Mouse (Mus musculus): Measurements from ENCODE around the gene Slc46a1. TPM values are rescaled to one million over a fixed set of nuclear protein-coding genes. Genes with fewer than 3 reads are reported as not detected.

The Slc46a1 gene
- 1 to 10 TPM; 8.7 to 9.6 TPM for total RNA-seq (2021)

DNA sequence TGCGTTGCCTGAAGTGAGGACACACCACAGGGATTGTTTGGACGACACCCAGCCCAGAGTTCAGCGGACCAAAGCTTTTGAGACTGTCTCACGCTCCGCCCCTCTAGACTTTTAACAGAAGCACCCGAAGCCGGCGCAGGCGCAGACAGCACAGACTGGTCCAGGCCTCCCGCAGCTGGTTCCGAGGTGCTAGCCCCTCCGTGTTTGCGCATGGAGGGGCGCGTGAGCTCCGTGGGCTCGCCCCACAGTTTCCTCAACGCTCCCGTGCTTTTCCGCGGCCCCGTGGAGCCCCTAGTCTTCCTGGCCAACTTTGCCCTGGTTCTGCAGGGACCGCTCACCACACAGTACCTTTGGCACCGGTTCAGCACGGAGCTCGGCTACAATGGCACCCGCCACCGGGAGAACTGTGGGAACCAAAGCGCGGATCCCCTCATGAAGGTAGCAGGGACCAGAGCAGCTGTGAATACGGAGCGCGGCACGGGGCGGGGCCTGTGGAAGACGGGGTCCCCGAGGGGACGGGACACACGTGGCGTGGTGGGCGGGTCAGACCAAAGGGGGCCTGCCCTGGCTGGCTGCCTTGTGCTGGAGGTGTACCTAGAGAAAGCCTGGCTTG, at the start of gene Slc46a1:
Gene Slc46a1 (plus strand): TSS at position 130 of the 613 bp plus-strand sequence.
- intact Hi-C loops (cut with DNase I) = no loop called here
- DNase-seq (ENCODE audit: extremely low spot score in 1 of 2, low spot score in 2 of 2) = peak; percentile 69 to 92

- no peak for DNase-seq (ENCODE audit: extremely low spot score in 1 of 2, low spot score in 2 of 2)
- intact Hi-C loops (cut with DNase I) = no loop called here
These were observed 48.6 kb upstream of the Slc46a1 start for GRCm38 (mm10) chr11:78416854-78417253.

DNA sequence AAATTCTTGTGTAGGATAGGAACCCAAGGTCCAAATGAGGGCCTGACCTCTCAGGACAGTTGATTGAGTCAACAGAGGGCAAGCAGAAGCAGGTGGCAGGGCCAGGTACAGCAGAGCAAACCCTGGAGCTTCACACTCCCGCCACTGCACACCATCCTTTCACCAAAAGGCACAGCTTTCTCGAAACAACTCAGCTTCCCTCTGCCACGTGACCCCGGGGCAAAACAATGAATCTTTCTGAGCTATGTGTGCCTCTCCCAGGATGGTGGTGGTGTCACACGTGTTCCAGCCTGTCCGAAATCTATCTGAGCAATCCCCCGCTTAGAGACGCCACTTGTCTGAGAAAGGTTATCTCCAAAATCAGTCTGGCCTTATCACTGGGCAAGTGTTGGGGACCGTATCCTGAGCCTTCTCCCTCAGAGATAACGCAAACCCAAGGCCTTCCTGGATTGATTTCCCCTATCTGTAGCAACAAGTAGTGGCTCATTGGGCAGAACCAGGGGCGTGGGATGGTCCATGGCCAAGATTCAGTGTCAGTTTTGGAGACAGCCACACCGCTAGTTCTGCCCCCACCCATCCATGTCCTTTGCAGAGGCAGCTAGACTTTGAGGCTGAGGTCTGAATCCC, 45.1 kb upstream of the Slc46a1 start:
- intact Hi-C loops (cut with DNase I) = no loop called here
- DNase-seq (ENCODE audit: extremely low spot score in 1 of 2, low spot score in 2 of 2) = no peak

- intact Hi-C loops (cut with DNase I) = no loop called here
These were observed 44.1 kb upstream of the Slc46a1 start for GRCm38 (mm10) chr11:78421201-78422009.

GRCm38 (mm10) chr11:78422055-78422819, 43.3 kb upstream of the Slc46a1 start, which contains the start of gene Slc13a2:
Gene Slc13a2 (minus strand): TSS chr11:78422217.
- DNase-seq (ENCODE audit: extremely low spot score in 1 of 2, low spot score in 2 of 2) = no peak
- intact Hi-C loops (cut with DNase I) = no loop called here

More at GRCm38 (mm10) chr11:78421201-78422009, 44.1 kb upstream of the Slc46a1 start:
- DNase-seq (ENCODE audit: extremely low spot score in 1 of 2, low spot score in 2 of 2) = no peak

GRCm38 (mm10) chr11:78424352-78424751, 41.1 kb upstream of the Slc46a1 start:
- DNase-seq (ENCODE audit: extremely low spot score in 1 of 2, low spot score in 2 of 2) = peak in 1 of 2 experiments; percentile 35
- intact Hi-C loops (cut with DNase I) = no loop called here

DNA sequence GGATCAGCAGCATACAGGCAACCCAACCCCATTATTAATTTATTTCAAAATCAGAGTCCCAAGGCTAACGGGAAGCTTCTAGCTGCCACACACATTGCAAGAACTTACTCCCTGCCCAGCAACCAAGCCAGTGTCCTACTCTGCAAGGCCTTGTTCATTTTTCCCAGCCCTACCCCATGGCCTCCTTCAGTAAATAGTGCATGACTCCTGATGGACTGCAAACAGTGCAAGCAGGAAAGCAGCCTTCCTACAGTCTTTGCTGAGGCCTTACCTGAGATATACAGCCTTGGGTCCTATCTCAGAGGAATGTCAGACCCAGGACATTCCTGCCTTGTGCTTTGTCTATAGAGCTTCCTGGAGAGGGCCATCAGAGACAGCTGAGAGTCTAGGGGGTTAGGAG, 39.9 kb upstream of the Slc46a1 start:
- no peak for DNase-seq (ENCODE audit: extremely low spot score in 1 of 2, low spot score in 2 of 2)
- intact Hi-C loops (cut with DNase I) = no loop called here

DNA sequence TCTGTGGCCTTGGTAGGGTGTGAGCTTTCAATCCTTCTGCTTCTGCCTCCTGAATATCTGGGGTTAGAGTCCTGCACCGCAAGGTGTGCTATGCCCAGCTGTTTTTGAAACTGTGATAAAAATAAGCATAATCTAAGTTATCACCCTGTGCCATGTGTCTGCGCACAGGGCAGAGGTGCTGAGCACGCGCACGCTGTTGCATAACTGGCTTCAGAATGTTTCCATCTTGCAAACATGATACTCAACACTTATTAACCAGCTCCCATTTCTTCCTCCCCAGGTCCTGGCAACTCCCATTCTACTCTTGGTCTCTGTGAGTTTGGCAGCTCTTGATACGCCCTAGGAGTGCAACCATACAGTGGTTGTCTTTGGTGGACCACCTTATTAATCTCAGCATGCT, 37.8 kb upstream of the Slc46a1 start:
- no peak for DNase-seq (ENCODE audit: extremely low spot score in 1 of 2, low spot score in 2 of 2)
- intact Hi-C loops (cut with DNase I) = no loop called here

GRCm38 (mm10) chr11:78428309-78428708, 37.2 kb upstream of the Slc46a1 start:
- no peak for DNase-seq (ENCODE audit: extremely low spot score in 1 of 2, low spot score in 2 of 2)
- intact Hi-C loops (cut with DNase I) = no loop called here

GRCm38 (mm10) chr11:78430195-78430878, 35.2 kb upstream of the Slc46a1 start:
- intact Hi-C loops (cut with DNase I) = no loop called here
- no peak for DNase-seq (ENCODE audit: extremely low spot score in 1 of 2, low spot score in 2 of 2)

DNA sequence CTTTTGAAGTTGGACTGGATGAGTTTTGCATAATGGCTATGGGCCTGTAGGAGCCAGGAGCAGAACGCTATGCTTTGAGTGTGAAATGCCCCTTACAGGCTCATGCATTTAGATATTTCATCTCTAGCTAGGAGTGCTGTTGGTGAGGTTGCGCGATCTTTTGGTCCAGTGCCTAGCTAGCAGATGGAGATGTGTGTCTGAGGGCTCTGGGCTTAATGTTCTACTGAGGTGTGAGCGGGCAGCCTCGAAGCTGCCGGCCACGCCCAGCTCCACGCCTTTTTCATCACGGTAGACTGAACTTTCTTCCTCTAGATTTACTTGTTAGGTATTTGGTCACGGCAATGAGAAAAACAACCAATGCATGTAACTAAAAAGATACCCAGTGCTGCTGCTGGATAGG, 34.3 kb upstream of the Slc46a1 start:
- no peak for DNase-seq (ENCODE audit: extremely low spot score in 1 of 2, low spot score in 2 of 2)
- intact Hi-C loops (cut with DNase I) = no loop called here

DNA sequence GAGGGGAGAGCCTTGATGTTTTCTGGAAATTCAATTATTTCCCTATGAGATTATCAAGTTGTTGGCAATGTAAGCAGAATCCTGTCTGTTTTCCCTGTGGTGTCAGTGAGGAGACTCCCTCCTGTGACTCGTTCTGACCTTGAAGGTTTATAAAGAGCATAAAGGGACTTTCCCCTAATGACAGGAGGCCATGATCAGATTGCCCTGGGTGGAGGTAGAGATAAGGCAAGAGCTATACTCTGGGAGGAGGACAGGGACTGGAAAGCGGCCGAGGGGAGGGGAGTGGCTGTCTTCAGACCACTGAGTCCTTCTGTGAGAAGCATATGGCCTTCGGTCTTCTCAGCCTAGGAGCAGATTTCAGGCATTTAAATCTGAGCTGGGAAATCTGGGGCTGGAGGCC, 31.4 kb upstream of the Slc46a1 start:
- DNase-seq (ENCODE audit: extremely low spot score in 1 of 2, low spot score in 2 of 2) = no peak
- intact Hi-C loops (cut with DNase I) = no loop called here

DNA sequence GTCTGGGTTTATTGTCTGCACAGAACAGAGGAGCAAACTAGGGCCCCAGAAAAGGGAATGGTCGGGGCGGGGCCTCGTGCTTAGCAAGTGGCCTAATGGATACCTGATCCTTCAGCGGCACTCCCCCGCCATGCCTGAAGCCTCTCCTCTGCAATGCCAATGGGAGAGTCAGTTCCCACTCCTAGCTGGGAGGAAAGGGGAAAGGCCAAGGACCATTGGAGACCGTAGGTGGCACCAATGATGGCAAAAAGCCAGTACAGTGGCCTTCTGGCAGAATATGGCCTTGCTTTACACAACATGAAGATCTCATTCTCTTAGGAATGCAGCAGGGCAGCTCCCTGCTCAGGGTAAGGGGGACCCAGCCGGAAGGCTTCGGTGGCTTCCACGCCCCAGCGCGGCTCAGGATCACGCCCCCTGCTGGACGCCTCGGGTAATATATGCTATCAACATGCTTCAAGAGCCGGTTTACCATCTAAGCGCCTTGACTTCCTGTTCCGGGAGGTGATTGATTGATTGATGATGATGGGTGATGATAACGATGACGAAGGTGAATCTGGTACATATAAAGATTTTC, 29.6 kb upstream of the Slc46a1 start:
- DNase-seq (ENCODE audit: extremely low spot score in 1 of 2, low spot score in 2 of 2) = no peak
- intact Hi-C loops (cut with DNase I) = no loop called here

- no peak for DNase-seq (ENCODE audit: extremely low spot score in 1 of 2, low spot score in 2 of 2)
- intact Hi-C loops (cut with DNase I) = no loop called here
These were observed 28.3 kb upstream of the Slc46a1 start for GRCm38 (mm10) chr11:78437182-78437581.

- intact Hi-C loops (cut with DNase I) = no loop called here
- no peak for DNase-seq (ENCODE audit: extremely low spot score in 1 of 2, low spot score in 2 of 2)
These were observed 27.0 kb upstream of the Slc46a1 start for GRCm38 (mm10) chr11:78438399-78438930.

DNA sequence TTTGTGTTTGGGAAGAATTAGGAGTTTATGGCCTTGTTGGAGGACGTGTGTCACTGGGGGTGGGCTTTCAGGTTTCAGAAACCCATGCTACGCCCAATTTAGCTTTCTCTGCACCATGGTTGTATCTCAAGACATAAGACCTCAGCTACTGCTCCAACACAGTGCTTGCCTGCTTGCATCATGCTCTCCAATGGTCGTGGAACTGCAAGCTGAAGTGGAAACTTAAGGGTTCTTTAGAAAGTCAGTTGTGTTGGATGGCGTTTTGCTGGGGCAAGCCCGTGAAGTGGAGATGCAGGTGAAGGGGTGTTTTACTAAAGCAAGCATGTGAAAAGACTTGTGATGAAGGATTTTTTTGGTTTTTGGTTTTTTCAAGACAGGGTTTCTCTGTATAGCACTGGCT, 22.4 kb upstream of the Slc46a1 start:
- intact Hi-C loops (cut with DNase I) = no loop called here
- no peak for DNase-seq (ENCODE audit: extremely low spot score in 1 of 2, low spot score in 2 of 2)

- intact Hi-C loops (cut with DNase I) = no loop called here
- no peak for DNase-seq (ENCODE audit: extremely low spot score in 1 of 2, low spot score in 2 of 2)
These were observed 18.3 kb upstream of the Slc46a1 start for GRCm38 (mm10) chr11:78447168-78447567.

DNA sequence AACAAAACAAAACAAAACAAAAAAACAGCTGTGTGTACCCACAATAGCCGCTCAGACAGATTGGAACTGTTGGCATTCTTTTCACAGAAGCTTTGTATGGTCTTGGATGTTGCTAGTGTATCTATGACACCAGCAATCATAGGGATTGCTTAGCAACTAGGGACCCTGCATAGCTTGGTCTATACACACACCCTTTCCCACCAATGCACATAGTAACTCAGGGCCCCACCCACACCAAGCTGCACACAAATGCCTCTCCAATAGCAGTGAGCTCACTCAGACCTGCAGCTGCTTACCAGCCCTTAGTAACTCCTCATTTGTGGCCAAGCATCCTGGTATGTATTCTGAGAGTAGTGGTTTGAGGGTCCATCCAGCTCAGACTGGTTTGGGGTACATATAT, 17.3 kb upstream of the Slc46a1 start:
- intact Hi-C loops (cut with DNase I) = no loop called here

More for the DNA sequence above, 17.3 kb upstream of the Slc46a1 start:
- no peak for DNase-seq (ENCODE audit: extremely low spot score in 1 of 2, low spot score in 2 of 2)

Measured in left cerebral cortex, postnatal 10 days (tissue).